Mouse (Mus musculus) MEL (cell line): ENCODE results near the gene Gm3952. TPM values are rescaled to one million over a fixed set of nuclear protein-coding genes. Genes with fewer than 3 reads are reported as not detected.

Experiments
- DNase-seq: peaks from one replicate; pipeline ENCODE4 v3.0.0; 2011; ENCODE audit warnings: low read depth, low spot score
- H3K27ac ChIP-seq: 2 replicates; pipeline ENCODE4 v1.5.1; 2012; ENCODE audit warnings: low read depth, mild to moderate bottlenecking, control low read depth, low read length, moderate library complexity; ENCODE audit not compliant: control insufficient read depth
- H3K27me3 ChIP-seq, 2 experiments: fragments of 150-350 bp in 1 of 2; sonication (generic) in 1 of 2; 2 replicates each; pipeline ENCODE4 v1.6.1; 2012; ENCODE audit warnings: low read length in 2 of 2, mild to moderate bottlenecking in 2 of 2, improper control_type of control experiment in 1 of 2, moderate library complexity in 1 of 2; ENCODE audit not compliant: insufficient read depth in 2 of 2, control insufficient read depth in 1 of 2
- H3K36me3 ChIP-seq, 2 experiments: 2 replicates each; pipeline ENCODE4 v1.6.1; 2012 to 2014; ENCODE audit warnings: low read length in 2 of 2, improper control_type of control experiment in 1 of 2, inconsistent platforms in 1 of 2, mild to moderate bottlenecking in 1 of 2; ENCODE audit not compliant: insufficient read depth in 2 of 2, control insufficient read depth in 1 of 2
- H3K4me1 ChIP-seq, 2 experiments: fragments of 150-350 bp in 1 of 2; sonication (generic) in 1 of 2; 2 replicates each; pipeline ENCODE4 v1.6.1; 2012; ENCODE audit warnings: low read length in 2 of 2, improper control_type of control experiment in 1 of 2, mild to moderate bottlenecking in 1 of 2; ENCODE audit not compliant: insufficient read depth in 2 of 2, control insufficient read depth in 1 of 2
- H3K4me3 ChIP-seq, 2 experiments: fragments of 150-350 bp in 1 of 2; sonication (generic) in 1 of 2; 2 replicates each; pipeline ENCODE4 v1.5.1; 2012; ENCODE audit warnings: low read depth in 2 of 2, low read length in 2 of 2, mild to moderate bottlenecking in 2 of 2, moderate library complexity in 2 of 2, control low read depth in 1 of 2, improper control_type of control experiment in 1 of 2; ENCODE audit not compliant: control insufficient read depth in 1 of 2, insufficient read depth in 1 of 2
- H3K79me2 ChIP-seq: 2 replicates; pipeline ENCODE4 v1.6.1; 2012; ENCODE audit warnings: mild to moderate bottlenecking, low read length, moderate library complexity; ENCODE audit not compliant: control insufficient read depth, poor library complexity, insufficient read depth
- H3K9ac ChIP-seq: 2 replicates; pipeline ENCODE4 v1.6.1; 2012; ENCODE audit warnings: low read depth, mild to moderate bottlenecking, control low read depth, low read length, moderate library complexity; ENCODE audit not compliant: control insufficient read depth, poor library complexity, severe bottlenecking
- H3K9me3 ChIP-seq: fragments of 150-350 bp; sonication (generic); replicated peaks from 2 replicates; pipeline ENCODE4 v1.6.1; 2012; ENCODE audit warnings: mild to moderate bottlenecking, low read length, improper control_type of control experiment, moderate library complexity; ENCODE audit not compliant: insufficient read depth
- CHD1 ChIP-seq: IDR thresholded peaks from 2 replicates; pipeline ENCODE4 v1.6.1; 2012; ENCODE audit warnings: low read depth, mild to moderate bottlenecking, inconsistent platforms, low read length, improper control_type of control experiment
- CTCF ChIP-seq, 3 experiments: IDR thresholded peaks in 2 of 3; conservative IDR thresholded peaks in 1 of 3; 2 replicates each; pipeline ENCODE4 v1.5.1; 2011 to 2012; ENCODE audit warnings: low read length in 3 of 3, low read depth in 2 of 3, mild to moderate bottlenecking in 2 of 3, improper control_type of control experiment in 1 of 3, inconsistent platforms in 1 of 3, mixed read lengths in 1 of 3, moderate library complexity in 1 of 3; ENCODE audit not compliant: control insufficient read depth in 1 of 3, insufficient read depth in 1 of 3, poor library complexity in 1 of 3, severe bottlenecking in 1 of 3
- E2F4 ChIP-seq: IDR thresholded peaks from 2 replicates; pipeline ENCODE4 v1.6.1; 2011; ENCODE audit warnings: low read depth, low read length, improper control_type of control experiment, borderline replicate concordance
- ELF1 ChIP-seq: IDR thresholded peaks from 2 replicates; pipeline ENCODE4 v1.6.1; 2014; ENCODE audit warnings: low read depth, mild to moderate bottlenecking, inconsistent platforms, low read length, improper control_type of control experiment, moderate library complexity
- EP300 ChIP-seq, 2 experiments: IDR thresholded peaks; 2 replicates each; pipeline ENCODE4 v1.6.1; 2011; ENCODE audit warnings: improper control_type of control experiment in 2 of 2, low read length in 2 of 2, low read depth in 1 of 2, mild to moderate bottlenecking in 1 of 2
- ETS1 ChIP-seq: IDR thresholded peaks from 2 replicates; pipeline ENCODE4 v1.6.1; 2012; ENCODE audit warnings: low read depth, mild to moderate bottlenecking, inconsistent platforms, low read length, improper control_type of control experiment, moderate library complexity
- GABPA ChIP-seq: IDR thresholded peaks from 2 replicates; pipeline ENCODE4 v1.6.1; 2012; ENCODE audit warnings: low read depth, mild to moderate bottlenecking, inconsistent platforms, low read length, improper control_type of control experiment, moderate library complexity
- KAT2A ChIP-seq: conservative IDR thresholded peaks from 2 replicates; pipeline ENCODE4 v1.6.1; 2012; ENCODE audit warnings: low read depth, low read length, improper control_type of control experiment, inconsistent platforms
- MAFK ChIP-seq: IDR thresholded peaks from 2 replicates; pipeline ENCODE4 v1.6.1; 2011; ENCODE audit warnings: low read depth, mild to moderate bottlenecking, low read length, improper control_type of control experiment, borderline replicate concordance
- MAX ChIP-seq: IDR thresholded peaks from 2 replicates; pipeline ENCODE4 v1.6.1; 2011; ENCODE audit warnings: low read length, improper control_type of control experiment
- MYB ChIP-seq: IDR thresholded peaks from 2 replicates; pipeline ENCODE4 v1.6.1; 2011; ENCODE audit warnings: mild to moderate bottlenecking, low read depth, low read length, improper control_type of control experiment
- MYC ChIP-seq: IDR thresholded peaks from 2 replicates; pipeline ENCODE4 v1.6.1; 2011; ENCODE audit warnings: low read depth, mild to moderate bottlenecking, low read length, improper control_type of control experiment, moderate library complexity
- NELFE ChIP-seq: IDR thresholded peaks from 2 replicates; pipeline ENCODE4 v1.6.1; 2011; ENCODE audit warnings: low read depth, low read length, improper control_type of control experiment
- NRF1 ChIP-seq: IDR thresholded peaks from 2 replicates; pipeline ENCODE4 v1.6.1; 2014; ENCODE audit warnings: low read depth, mild to moderate bottlenecking, inconsistent platforms, low read length, improper control_type of control experiment, moderate library complexity; ENCODE audit not compliant: poor library complexity, insufficient read depth, severe bottlenecking
- POLR2AphosphoS5 ChIP-seq: IDR thresholded peaks from 2 replicates; pipeline ENCODE4 v1.6.1; 2012; ENCODE audit warnings: low read depth, borderline replicate concordance, mild to moderate bottlenecking, inconsistent platforms, low read length, moderate library complexity, mixed read lengths
- RAD21 ChIP-seq: IDR thresholded peaks from 2 replicates; pipeline ENCODE4 v1.6.1; 2011; ENCODE audit warnings: mild to moderate bottlenecking, low read depth, low read length, improper control_type of control experiment
- TAL1 ChIP-seq: IDR thresholded peaks from 2 replicates; pipeline ENCODE4 v1.6.1; 2012; ENCODE audit warnings: mild to moderate bottlenecking, inconsistent platforms, low read length, moderate library complexity, mixed read lengths
- UBTF ChIP-seq: IDR thresholded peaks from 2 replicates; pipeline ENCODE4 v1.6.1; 2012; ENCODE audit warnings: low read depth, mild to moderate bottlenecking, inconsistent platforms, low read length, improper control_type of control experiment, moderate library complexity, borderline replicate concordance; ENCODE audit not compliant: insufficient read depth
- ZKSCAN1 ChIP-seq: IDR thresholded peaks from 2 replicates; pipeline ENCODE4 v1.6.1; 2012; ENCODE audit warnings: low read depth, mild to moderate bottlenecking, inconsistent platforms, low read length, improper control_type of control experiment, moderate library complexity
- ZMIZ1 ChIP-seq: IDR thresholded peaks from 2 replicates; pipeline ENCODE4 v1.6.1; 2012; ENCODE audit warnings: low read depth, mild to moderate bottlenecking, inconsistent platforms, low read length, improper control_type of control experiment, moderate library complexity
- ZNF384 ChIP-seq: IDR thresholded peaks from 2 replicates; pipeline ENCODE4 v1.6.1; 2012; ENCODE audit warnings: low read depth, mild to moderate bottlenecking, inconsistent platforms, low read length, improper control_type of control experiment
- polyA plus RNA-seq, 2 experiments: library from polyadenylated mRNA; stranded (reverse) in 1 of 2; unstranded in 1 of 2; fragments of >175 nt in 1 of 2; fragments of >200 nt in 1 of 2; gene quantifications; 2 replicates each; pipeline versions ENCODE4 v1.2.1 to v1.2.4; 2012; ENCODE audit warnings: low replicate concordance in 2 of 2, low read depth in 1 of 2; ENCODE audit not compliant: insufficient read length in 2 of 2, insufficient read depth in 1 of 2, missing spikeins in 1 of 2
- total RNA-seq: library from RNA; depleted of rRNA; stranded (reverse); fragments of 300-350 nt; gene quantifications from 2 replicates; pipeline ENCODE4 v1.2.3, GENCODE M21; 2012

The Gm3952 gene
- total and polyA plus RNA-seq, 3 experiments, result not detected

- TF ChIP-seq GABPA (no peak), ZKSCAN1 (no peak), ZNF384 (0 out of 2 replicates have a peak, but pooled peaks have one; percentile 25), CHD1 (no peak), NELFE (no peak), MAX (no peak), POLR2AphosphoS5 (no peak), MAFK (no peak), RAD21 (peak; percentile 86), NRF1 (no peak), E2F4 (no peak), EP300 (IDR thresholded peaks at IDR 0.05; ENCODE audit: low read depth in 1 of 2, low read length in 2 of 2) (no peak), MYB (no peak)
- TF ChIP-seq, all 39 proteins: peak for 6
Measured at GRCm38 (mm10) chr8:128709261-128709660, 89.2 kb downstream of the Gm3952 start (continued).

- Histone ChIP-seq H3K27me3 (no peaks in the 10 kb centered on the region), H3K9ac (no peak overlapping the region), H3K27ac (no peak overlapping the region), H3K79me2 (peaks cover 10% of the 10 kb centered on the region), H3K4me1 (peaks cover 0 to 3% of the 10 kb centered on the region in 2 experiments; a peak in 2 of 4 replicates), H3K9me3 (no peaks in the 10 kb centered on the region), H3K36me3 (peaks cover 10 to 12% of the 10 kb centered on the region in 2 experiments), H3K4me3 (no peak overlapping the region)
- TF ChIP-seq CTCF (IDR thresholded peaks at IDR 0.05 in 2 of 3, conservative IDR thresholded peaks at IDR 0.05 in 1 of 3; ENCODE audit: control insufficient read depth in 1 of 3, insufficient read depth in 1 of 3, low read depth in 2 of 3, low read length in 3 of 3, poor library complexity in 1 of 3, severe bottlenecking in 1 of 3), result no peak
- no peak for TF ChIP-seq ZKSCAN1
- TF ChIP-seq ZMIZ1, result no peak
- no peak for TF ChIP-seq E2F4
- TF ChIP-seq GABPA, result no peak
- TF ChIP-seq POLR2AphosphoS5, result no peak
- no peak for TF ChIP-seq TAL1
- no peak for TF ChIP-seq UBTF
- no peak for TF ChIP-seq ETS1
- no peak for TF ChIP-seq ELF1
- no peak for TF ChIP-seq RAD21
- TF ChIP-seq MYC, result no peak
- TF ChIP-seq KAT2A, result no peak
- DNase-seq, result no peak
Measured at GRCm38 (mm10) chr8:128704836-128705235, 93.7 kb downstream of the Gm3952 start.
